Mouse (Mus musculus): Measurements from ENCODE around the gene Amz2. TPM values are rescaled to one million over a fixed set of nuclear protein-coding genes. Genes with fewer than 3 reads are reported as not detected.

Gene Amz2
- polyA plus RNA-seq, 1 experiment from 2014 or later: 50.2 TPM

DNA sequence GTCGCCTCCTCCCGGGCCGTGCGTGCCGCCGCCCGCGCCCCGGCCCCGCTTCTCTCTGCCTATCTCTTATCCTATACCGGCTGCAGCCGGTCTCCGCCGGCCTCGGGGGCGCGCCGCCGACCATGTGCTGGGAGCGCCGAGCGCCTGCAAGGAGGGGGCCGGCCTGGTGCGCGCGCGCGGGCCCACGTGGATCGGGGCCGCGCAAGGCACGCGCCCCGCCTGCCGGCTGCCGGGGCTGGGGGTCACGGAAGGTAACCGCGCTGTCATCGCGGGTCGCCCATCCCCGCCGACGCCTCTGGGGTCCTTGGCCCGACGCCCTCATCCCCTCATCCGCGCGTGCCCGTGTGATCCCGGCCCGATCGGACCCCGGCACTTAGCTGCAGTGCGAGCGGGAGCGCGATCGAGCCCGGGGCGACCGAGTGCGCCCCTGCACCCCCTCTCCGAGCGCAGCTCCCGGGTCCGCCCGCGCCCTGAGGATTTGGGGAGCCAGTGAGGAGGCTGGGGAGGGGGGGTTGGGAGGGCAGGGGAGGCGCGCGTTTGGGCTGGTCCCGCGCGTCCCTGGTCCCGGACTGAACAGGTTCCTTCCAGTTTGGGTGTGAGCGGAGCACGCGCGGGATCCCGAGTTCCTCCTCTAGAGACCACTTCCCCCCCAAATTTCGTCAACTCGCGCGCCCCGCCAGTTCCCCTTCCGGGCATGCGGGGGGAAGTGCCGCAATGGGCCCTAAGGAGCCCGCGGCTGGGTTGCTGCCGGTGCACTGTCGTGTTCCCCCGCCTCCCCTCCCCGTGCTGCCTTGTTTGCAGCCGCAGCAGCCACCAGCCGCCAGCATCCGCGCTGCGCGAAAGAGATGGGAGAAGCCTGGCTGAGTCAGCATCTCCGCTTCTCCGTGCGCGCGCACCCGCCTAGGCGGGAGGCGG is 47.7 kb downstream of the Amz2 start, which contains the start of the genes Arsg and Slc16a6:
TSS of gene Arsg (plus strand) at position 204 of the 915 bp plus-strand sequence.
TSS of gene Slc16a6 (minus strand) at position 428 of the 915 bp plus-strand sequence.
- Histone ChIP-seq H3K4me2 (peak within 1 kb of the TSS; percentile 89), H3K9me3 (no peaks in the 10 kb centered on the region), H3K27me3 (0 out of 2 replicates have a peak, but pooled peaks cover 18% of the 10 kb centered on the region), H3K4me1 (peaks cover 50% of the 10 kb centered on the region), H3K36me3 (replicated peaks) (no peaks in the 10 kb centered on the region), H3K27ac (peak within 1 kb of the TSS; percentile 95), H3K4me3 (replicated peaks) (peak within 1 kb of the TSS; percentile 75), H3K9ac (peak within 1 kb of the TSS; percentile 94)
- 1% methylated on average over 88 of the region's 111 CpGs for WGBS
- ATAC-seq (ENCODE audit: low FRiP score): peak; percentile 90

DNA sequence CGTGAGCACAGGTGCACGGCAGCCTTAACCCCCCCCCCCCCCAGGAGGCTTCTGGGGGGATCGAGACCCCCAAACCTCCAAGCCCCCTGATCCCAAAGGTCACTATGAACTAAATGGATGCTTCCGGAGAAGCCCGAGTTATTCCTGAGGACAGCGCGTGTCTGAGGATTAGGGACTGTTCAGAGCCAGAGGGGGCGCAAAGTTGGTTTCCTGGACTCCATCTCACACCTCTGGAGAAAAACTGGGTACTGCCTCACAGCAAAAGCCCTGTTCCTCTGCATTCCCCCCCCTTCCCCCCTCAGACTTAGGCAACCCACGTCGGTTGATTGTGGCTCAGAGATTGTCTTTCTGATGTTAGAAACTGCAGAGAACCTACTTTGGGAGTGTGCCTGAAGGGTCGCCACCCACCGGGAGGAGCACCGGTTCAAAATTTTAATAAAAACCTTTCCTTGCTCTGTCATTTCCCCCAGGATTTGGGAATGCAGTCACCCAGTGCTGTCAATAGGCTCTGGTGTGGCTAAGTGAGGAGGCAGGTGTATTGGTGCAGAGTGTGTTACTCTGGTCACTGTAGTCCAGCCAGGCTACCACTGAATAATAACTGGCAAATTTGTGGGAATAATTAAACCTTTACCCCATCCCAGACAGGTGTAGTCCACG is 48.5 kb downstream of the Amz2 start:
- Histone ChIP-seq H3K27me3 (0 out of 2 replicates have a peak, but pooled peaks cover 18% of the 10 kb centered on the region), H3K4me3 (replicated peaks) (peak overlapping the region; percentile 75), H3K27ac (peak overlapping the region; percentile 95), H3K4me1 (peaks cover 50% of the 10 kb centered on the region), H3K9me3 (no peaks in the 10 kb centered on the region), H3K9ac (peak overlapping the region; percentile 94), H3K4me2 (peak overlapping the region; percentile 89), H3K36me3 (replicated peaks) (no peaks in the 10 kb centered on the region)
- 7% methylated on average over 14 of the region's 14 CpGs for WGBS
- peak; percentile 43 for ATAC-seq (ENCODE audit: low FRiP score)

DNA sequence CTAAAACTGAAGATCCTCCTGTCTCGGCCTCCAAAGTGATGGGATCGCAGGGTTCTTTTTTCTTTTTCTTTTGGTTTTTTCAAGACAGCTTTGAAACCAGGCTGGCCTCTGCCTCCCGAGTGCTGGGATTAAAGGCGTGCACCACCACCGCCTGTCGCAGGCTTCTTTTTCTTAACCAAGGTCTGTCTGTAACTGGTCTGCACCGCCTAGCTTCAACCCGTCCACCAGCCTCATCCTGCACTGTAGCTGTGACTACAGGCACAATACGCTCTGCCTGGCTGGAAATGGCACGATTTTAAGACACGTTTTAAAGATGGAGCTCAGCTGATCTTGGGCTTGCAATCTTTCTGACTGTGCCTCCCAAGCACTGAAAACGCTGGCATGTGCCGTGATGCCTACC is 49.1 kb downstream of the Amz2 start:
- Histone ChIP-seq H3K36me3 (replicated peaks) (no peaks in the 10 kb centered on the region), H3K27me3 (0 out of 2 replicates have a peak, but pooled peaks cover 13% of the 10 kb centered on the region), H3K4me1 (peaks cover 54% of the 10 kb centered on the region), H3K4me3 (replicated peaks) (no peak overlapping the region), H3K4me2 (peak overlapping the region; percentile 89; the same call in 1 of the 2 replicates), H3K9me3 (no peaks in the 10 kb centered on the region), H3K9ac (no peak overlapping the region), H3K27ac (no peak overlapping the region)
- no peak for ATAC-seq (ENCODE audit: low FRiP score)
- WGBS: 78% methylated on average over 13 of the region's 13 CpGs

- Histone ChIP-seq H3K4me3 (replicated peaks) (no peak overlapping the region), H3K27ac (peak overlapping the region; percentile 76), H3K9ac (0 out of 2 replicates have a peak overlapping the region, but pooled peaks have one; percentile 25), H3K9me3 (no peaks in the 10 kb centered on the region), H3K4me1 (peaks cover 57% of the 10 kb centered on the region), H3K27me3 (peaks cover 7% of the 10 kb centered on the region; the same call in 1 of the 2 replicates), H3K36me3 (replicated peaks) (no peaks in the 10 kb centered on the region), H3K4me2 (no peak overlapping the region)
- ATAC-seq (ENCODE audit: low FRiP score): no peak
- 66% methylated on average over 4 of the region's 4 CpGs for WGBS
Observed at GRCm38 (mm10) chr11:109475717-109476116, 50.0 kb downstream of the Amz2 start.

- ATAC-seq (ENCODE audit: low FRiP score): no peak
- H3K4me1 ChIP-seq: peaks cover 56% of the 10 kb centered on the region
Observed at GRCm38 (mm10) chr11:109476241-109476640, 50.5 kb downstream of the Amz2 start.

GRCm38 (mm10) chr11:109476653-109477052 is 50.9 kb downstream of the Amz2 start:
- Histone ChIP-seq H3K9ac (no peak overlapping the region; the same call in 1 of the 2 replicates), H3K9me3 (no peaks in the 10 kb centered on the region), H3K36me3 (replicated peaks) (no peaks in the 10 kb centered on the region), H3K4me1 (peaks cover 52% of the 10 kb centered on the region), H3K27ac (peak overlapping the region; percentile 76), H3K27me3 (peaks cover 3% of the 10 kb centered on the region; the same call in 1 of the 2 replicates), H3K4me3 (replicated peaks) (no peak overlapping the region), H3K4me2 (peak overlapping the region; percentile 21)
- 25% methylated on average over 6 of the region's 6 CpGs for WGBS
- ATAC-seq (ENCODE audit: low FRiP score): no peak

More at GRCm38 (mm10) chr11:109476241-109476640, 50.5 kb downstream of the Amz2 start:
- no peaks in the 10 kb centered on the region for H3K9me3 ChIP-seq
- WGBS: 9% methylated on average over 2 of the region's 2 CpGs
- H3K4me3 ChIP-seq (replicated peaks): no peak overlapping the region
- peaks cover 7% of the 10 kb centered on the region; the same call in 1 of the 2 replicates for H3K27me3 ChIP-seq
- peak overlapping the region; percentile 21 for H3K4me2 ChIP-seq
- H3K9ac ChIP-seq: peak overlapping the region; percentile 25; the same call in 1 of the 2 replicates
- H3K36me3 ChIP-seq (replicated peaks): no peaks in the 10 kb centered on the region
- peak overlapping the region; percentile 76 for H3K27ac ChIP-seq

GRCm38 (mm10) chr11:109477606-109478380 is 52.0 kb downstream of the Amz2 start:
- Histone ChIP-seq H3K9ac (no peak overlapping the region), H3K4me2 (no peak overlapping the region), H3K27ac (no peak overlapping the region), H3K36me3 (replicated peaks) (no peaks in the 10 kb centered on the region), H3K4me1 (peaks cover 43% of the 10 kb centered on the region), H3K9me3 (no peaks in the 10 kb centered on the region), H3K27me3 (peaks cover 3% of the 10 kb centered on the region; the same call in 1 of the 2 replicates), H3K4me3 (replicated peaks) (no peak overlapping the region)
- ATAC-seq (ENCODE audit: low FRiP score): no peak
- WGBS: 57% methylated on average over 16 of the region's 16 CpGs

- Histone ChIP-seq H3K9me3 (no peaks in the 10 kb centered on the region), H3K27me3 (peaks cover 3% of the 10 kb centered on the region; the same call in 1 of the 2 replicates), H3K9ac (no peak overlapping the region), H3K36me3 (replicated peaks) (no peaks in the 10 kb centered on the region), H3K4me3 (replicated peaks) (no peak overlapping the region), H3K4me2 (no peak overlapping the region), H3K4me1 (peaks cover 34% of the 10 kb centered on the region), H3K27ac (no peak overlapping the region)
- WGBS: 36% methylated on average over 16 of the region's 16 CpGs
- no peak for ATAC-seq (ENCODE audit: low FRiP score)
Observed at GRCm38 (mm10) chr11:109479575-109480285, 54.0 kb downstream of the Amz2 start.

DNA sequence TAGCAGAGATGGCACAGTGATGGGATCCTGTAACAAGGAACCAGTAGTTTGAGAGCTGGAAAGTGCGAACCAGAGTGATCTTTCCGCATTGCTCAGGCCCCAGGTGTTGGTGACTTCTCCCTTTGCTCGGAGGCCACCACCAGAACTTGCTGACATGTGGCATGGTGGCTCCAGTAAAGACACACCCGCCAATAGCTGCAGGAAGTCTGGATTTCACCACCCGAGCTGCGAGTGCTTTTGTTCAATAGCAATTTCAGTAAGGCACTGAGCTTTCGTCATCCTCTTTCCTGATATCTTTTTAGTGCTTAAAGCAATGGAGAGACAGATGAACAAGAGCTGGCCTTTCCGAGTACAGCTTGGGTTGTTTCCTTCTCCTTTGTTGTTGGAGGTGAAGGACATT is 54.7 kb downstream of the Amz2 start:
- Histone ChIP-seq H3K27me3 (no peaks in the 10 kb centered on the region; the same call in 1 of the 2 replicates), H3K4me2 (no peak overlapping the region), H3K27ac (no peak overlapping the region), H3K9ac (no peak overlapping the region), H3K4me1 (peaks cover 34% of the 10 kb centered on the region), H3K9me3 (no peaks in the 10 kb centered on the region), H3K36me3 (replicated peaks) (no peaks in the 10 kb centered on the region), H3K4me3 (replicated peaks) (no peak overlapping the region)
- 78% methylated on average over 8 of the region's 8 CpGs for WGBS
- no peak for ATAC-seq (ENCODE audit: low FRiP score)

DNA sequence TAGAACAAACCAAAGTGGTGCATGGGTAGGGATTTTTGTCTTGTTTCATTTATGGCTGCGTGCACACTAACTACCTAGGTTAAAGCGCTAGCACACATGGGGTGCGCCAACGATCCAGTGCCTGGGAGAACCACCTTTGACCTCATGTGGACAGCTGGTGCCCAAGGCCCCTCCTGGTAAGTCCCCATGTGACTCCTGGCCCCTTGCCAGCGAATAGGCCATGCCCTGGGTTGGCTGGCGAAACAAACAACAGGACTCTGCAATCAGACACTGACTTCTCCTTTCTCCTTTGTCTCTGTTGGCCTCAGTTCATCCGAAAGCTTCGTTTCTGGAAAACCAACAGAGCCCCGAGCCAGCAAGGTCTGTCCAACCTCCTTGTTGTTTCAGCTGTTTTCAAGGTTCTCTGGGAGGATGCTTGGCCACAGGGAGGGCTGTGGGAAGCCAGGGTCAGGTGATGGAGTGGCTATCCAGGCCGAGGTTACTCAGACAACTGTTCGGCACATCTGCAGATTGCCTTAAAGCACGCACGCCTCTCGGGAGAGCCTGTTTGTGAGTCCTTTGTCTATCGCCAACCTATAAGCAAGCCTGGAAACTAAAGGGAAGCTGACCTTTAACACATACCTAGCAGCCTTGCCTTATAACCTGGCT is 59.8 kb downstream of the Amz2 start:
- Histone ChIP-seq H3K9me3 (no peaks in the 10 kb centered on the region), H3K36me3 (replicated peaks) (no peaks in the 10 kb centered on the region), H3K4me3 (replicated peaks) (no peak overlapping the region), H3K9ac (no peak overlapping the region), H3K27me3 (no peaks in the 10 kb centered on the region), H3K4me2 (no peak overlapping the region), H3K27ac (no peak overlapping the region), H3K4me1 (no peaks in the 10 kb centered on the region)
- no peak for ATAC-seq (ENCODE audit: low FRiP score)
- 86% methylated on average over 15 of the region's 15 CpGs for WGBS

GRCm38 (mm10) chr11:109487111-109487510 is 61.4 kb downstream of the Amz2 start:
- Histone ChIP-seq H3K36me3 (replicated peaks) (no peaks in the 10 kb centered on the region), H3K9me3 (no peaks in the 10 kb centered on the region), H3K4me2 (no peak overlapping the region), H3K4me3 (replicated peaks) (no peak overlapping the region), H3K4me1 (no peaks in the 10 kb centered on the region), H3K27me3 (no peaks in the 10 kb centered on the region), H3K9ac (no peak overlapping the region), H3K27ac (no peak overlapping the region)
- WGBS: 22% methylated on average over 1 of the region's 1 CpGs
- ATAC-seq (ENCODE audit: low FRiP score): no peak
